Mouse (Mus musculus) ES-Bruce4 (cell line): ENCODE measurements around the gene Luc7l3. TPM values are rescaled to one million over a fixed set of nuclear protein-coding genes. Genes with fewer than 3 reads are reported as not detected.

Source experiments
- H3K27ac ChIP-seq: 2 replicates; pipeline ENCODE4 v1.5.1; 2012; ENCODE audit warnings: low read length, inconsistent platforms; ENCODE audit not compliant: insufficient read depth
- H3K27me3 ChIP-seq: 2 replicates; pipeline ENCODE4 v1.6.1; 2012; ENCODE audit warnings: mild to moderate bottlenecking, low read length, inconsistent platforms; ENCODE audit not compliant: control insufficient read depth, poor library complexity, insufficient read depth, severe bottlenecking
- H3K36me3 ChIP-seq: 2 replicates; pipeline ENCODE4 v1.6.1; 2012; ENCODE audit warnings: inconsistent platforms, mild to moderate bottlenecking, low read length, moderate library complexity; ENCODE audit not compliant: control insufficient read depth, poor library complexity, insufficient read depth, severe bottlenecking
- H3K4me1 ChIP-seq: one replicate; pipeline ENCODE4 v1.8.1; 2011; ENCODE audit warnings: low read length; ENCODE audit not compliant: control insufficient read depth, insufficient read depth
- H3K4me3 ChIP-seq: 2 replicates; pipeline ENCODE4 v1.5.1; 2011; ENCODE audit warnings: low read depth, mild to moderate bottlenecking, low read length
- H3K9ac ChIP-seq: 2 replicates; pipeline ENCODE4 v1.6.1; 2012; ENCODE audit warnings: low read depth, mild to moderate bottlenecking, inconsistent platforms; ENCODE audit not compliant: poor library complexity, severe bottlenecking
- H3K9me3 ChIP-seq: replicated peaks from 2 replicates; pipeline ENCODE4 v1.6.1; 2012; ENCODE audit warnings: mild to moderate bottlenecking, low read length, inconsistent platforms; ENCODE audit not compliant: control insufficient read depth, poor library complexity, insufficient read depth, severe bottlenecking
- CTCF ChIP-seq: IDR thresholded peaks from one replicate; pipeline ENCODE4 v1.8.1; 2011; ENCODE audit warnings: low read depth, low read length
- EP300 ChIP-seq: IDR thresholded peaks from 2 replicates; pipeline ENCODE4 v1.6.1; 2011; ENCODE audit warnings: low read depth, low read length; ENCODE audit not compliant: insufficient read depth
- POLR2A ChIP-seq: IDR thresholded peaks from one replicate; pipeline ENCODE4 v1.8.1; 2011; ENCODE audit warnings: low read length; ENCODE audit not compliant: insufficient read depth
- polyA plus RNA-seq: library from polyadenylated mRNA; stranded (reverse); fragments of >200 nt; gene quantifications from 2 replicates; pipeline ENCODE4 v1.2.4, GENCODE M21; 2011; ENCODE audit warnings: low read depth; ENCODE audit not compliant: missing spikeins, insufficient read depth, insufficient read length

Gene Luc7l3
- polyA plus RNA-seq, 1 experiment = 223 TPM

DNA sequence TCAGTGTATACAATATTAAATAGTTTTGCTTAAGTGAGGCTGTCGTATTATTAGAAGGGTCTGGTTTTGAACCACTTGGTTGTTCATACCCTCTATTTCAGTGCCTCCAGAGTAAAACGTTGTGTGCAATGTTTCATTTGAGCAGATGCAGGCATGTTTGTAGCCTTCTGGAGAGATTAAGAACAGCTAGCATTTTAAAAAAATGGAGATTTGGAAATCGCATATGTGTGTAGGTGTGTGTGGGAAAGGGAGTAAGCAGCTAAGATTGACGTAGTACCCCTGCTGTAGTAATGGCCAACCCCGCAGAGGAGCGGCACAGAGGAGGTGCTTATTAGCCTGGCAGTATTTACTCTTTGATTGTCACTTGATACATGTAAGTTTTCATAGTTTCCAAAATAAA is 10.9 kb upstream of the Luc7l3 start:
- Histone ChIP-seq H3K27ac (no peak overlapping the region), H3K36me3 (peaks cover 10% of the 10 kb centered on the region), H3K9ac (no peak overlapping the region), H3K27me3 (no peaks in the 10 kb centered on the region), H3K4me3 (no peak overlapping the region), H3K4me1 (no peaks in the 10 kb centered on the region), H3K9me3 (no peaks in the 10 kb centered on the region)
- no peak for TF ChIP-seq CTCF
- no peak for TF ChIP-seq EP300
- TF ChIP-seq POLR2A = no peak

DNA sequence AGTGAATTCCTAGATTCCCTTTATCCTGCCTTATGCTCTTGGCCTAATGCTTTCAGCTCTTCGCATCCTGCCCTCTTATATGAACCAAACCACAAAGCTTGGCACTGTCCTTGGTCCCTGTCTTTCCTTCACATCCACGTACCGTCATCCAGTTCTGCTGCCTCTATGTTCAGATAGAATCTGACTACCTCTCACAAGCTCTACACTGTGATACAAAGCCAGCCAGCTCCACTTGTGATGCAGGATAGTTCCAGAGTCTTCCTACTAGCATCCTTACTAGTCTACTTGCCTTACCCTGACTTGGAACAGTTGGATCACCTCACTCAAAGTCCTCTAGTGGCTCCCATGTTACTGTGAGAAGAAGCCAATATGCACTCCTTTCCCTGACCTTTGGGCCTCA is 8.4 kb upstream of the Luc7l3 start:
- TF ChIP-seq CTCF (no peak), POLR2A (no peak), EP300 (no peak)
- Histone ChIP-seq H3K4me3 (no peak overlapping the region), H3K27me3 (no peaks in the 10 kb centered on the region), H3K36me3 (peaks cover 4% of the 10 kb centered on the region), H3K9me3 (no peaks in the 10 kb centered on the region), H3K9ac (no peak overlapping the region), H3K27ac (no peak overlapping the region), H3K4me1 (no peaks in the 10 kb centered on the region)

DNA sequence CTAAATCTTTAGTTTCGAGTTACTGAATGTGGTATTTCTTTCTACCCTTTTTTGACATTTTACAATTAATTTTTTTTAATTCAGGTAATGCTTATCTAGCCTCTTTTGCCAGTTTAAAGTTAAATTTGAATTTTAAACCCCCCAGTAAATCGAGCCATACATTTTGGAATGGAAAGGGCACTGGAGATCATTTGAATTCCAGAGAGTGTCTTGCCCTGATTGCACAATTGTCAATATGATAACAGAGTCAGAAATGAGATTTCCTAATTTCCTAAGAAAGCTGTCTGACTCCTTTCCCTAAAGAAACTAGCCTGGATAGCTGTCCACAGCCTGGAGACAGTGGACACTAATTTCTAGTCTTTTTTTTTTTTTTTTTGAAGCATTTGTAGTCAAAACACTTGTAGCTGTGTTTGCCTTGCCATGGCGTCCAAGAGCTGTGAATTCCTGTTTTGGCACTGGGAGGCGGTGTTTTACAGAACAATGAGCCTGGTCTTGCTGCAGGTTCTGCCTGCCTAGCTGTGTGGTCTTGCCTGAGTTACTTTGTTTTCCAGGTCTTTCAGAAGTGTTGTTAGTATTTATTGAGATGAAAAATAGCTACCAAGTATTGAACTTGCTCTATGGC is 7.6 kb upstream of the Luc7l3 start:
- Histone ChIP-seq H3K9me3 (no peaks in the 10 kb centered on the region), H3K4me3 (no peak overlapping the region), H3K27me3 (no peaks in the 10 kb centered on the region), H3K36me3 (no peaks in the 10 kb centered on the region; the same call in 1 of the 2 replicates), H3K9ac (no peak overlapping the region), H3K4me1 (no peaks in the 10 kb centered on the region), H3K27ac (no peak overlapping the region)
- no peak for TF ChIP-seq EP300
- peak; percentile 42 for TF ChIP-seq CTCF

- Histone ChIP-seq H3K27ac (peak overlapping the region; percentile 41), H3K4me3 (peak overlapping the region; percentile 80), H3K4me1 (no peaks in the 10 kb centered on the region), H3K9ac (peak overlapping the region; percentile 96), H3K27me3 (no peaks in the 10 kb centered on the region), H3K9me3 (no peaks in the 10 kb centered on the region), H3K36me3 (no peaks in the 10 kb centered on the region)
- TF ChIP-seq POLR2A (no peak), CTCF (no peak), EP300 (no peak)
Measured at GRCm38 (mm10) chr11:94328644-94329025, 6.8 kb upstream of the Luc7l3 start.

- TF ChIP-seq POLR2A (no peak), CTCF (no peak), EP300 (no peak)
- H3K9ac ChIP-seq = peak within 1 kb of the TSS; percentile 96
- peak within 1 kb of the TSS; percentile 80 for H3K4me3 ChIP-seq
- no peaks in the 10 kb centered on the region for H3K36me3 ChIP-seq
- no peaks in the 10 kb centered on the region for H3K27me3 ChIP-seq
- H3K4me1 ChIP-seq = no peaks in the 10 kb centered on the region
- H3K9me3 ChIP-seq = no peaks in the 10 kb centered on the region
- peak within 1 kb of the TSS; percentile 86 for H3K27ac ChIP-seq
Measured at GRCm38 (mm10) chr11:94327693-94328643, 6.2 kb upstream of the Luc7l3 start, which contains the start of gene Ankrd40. Gene Ankrd40, plus strand, starts transcription at chr11:94328001.
